In genomic region chr7:16525448-16525847, GRCm38 (mm10) we compare ENCODE assay signal across 25 mouse cellular contexts. TPM values are rescaled to one million over a fixed set of nuclear protein-coding genes. Genes with fewer than 3 reads are reported as not detected.
DNase-seq lines count a peak whose midpoint lies in the region; ATAC-seq and TF ChIP-seq lines count a peak whose summit lies in the region.
"Had no signal": no experiment of that assay in that cellular context is flagged by ENCODE, and none has a peak within 500 bp of the region (broad histone marks: within the 10 kb centered on the region; RNA-seq: fewer than 3 reads in every experiment).

No protein-coding gene starts in this region.

- H3K4me2 ChIP-seq in neural tube, embryonic 13.5 days = no peak overlapping the region
- no peak overlapping the region for H3K4me2 ChIP-seq in neural tube, embryonic 15.5 days
- H3K4me2 ChIP-seq in heart, embryonic 13.5 days = no peak overlapping the region
- H3K4me2 ChIP-seq: midbrain, embryonic 12.5 days had no signal

- no peak for DNase-seq in layer of hippocampus, adult 2 months (ENCODE audit: low spot score in 2 of 2)
- no peak for DNase-seq in layer of hippocampus, postnatal 36 days
- peak; percentile 31 for DNase-seq in heart, postnatal 4 days
- no peak for DNase-seq in right cerebral cortex, postnatal 36 days (ENCODE audit: low spot score in 2 of 2)
- DNase-seq: B cell, adult 2 months; forebrain, postnatal 0 days; kidney, adult 9 months; kidney, postnatal 14 days; right cerebral cortex, postnatal 14 days; spleen, adult 18-20 months; thymus, postnatal 14 days had no signal

- H3K9me3 ChIP-seq in neural tube, embryonic 13.5 days = no peaks in the 10 kb centered on the region
- H3K9me3 ChIP-seq in neural tube, embryonic 15.5 days (replicated peaks) = no peaks in the 10 kb centered on the region
- H3K9me3 ChIP-seq in heart, embryonic 13.5 days = no peaks in the 10 kb centered on the region
- H3K9me3 ChIP-seq: midbrain, embryonic 12.5 days had no signal

- H3K4me1 ChIP-seq in neural tube, embryonic 13.5 days (replicated peaks) = no peaks in the 10 kb centered on the region; the same call in 1 of the 2 replicates
- no peaks in the 10 kb centered on the region for H3K4me1 ChIP-seq in neural tube, embryonic 15.5 days
- peaks cover 39% of the 10 kb centered on the region for H3K4me1 ChIP-seq in heart, embryonic 13.5 days
- H3K4me1 ChIP-seq: midbrain, embryonic 12.5 days had no signal

- H3K4me3 ChIP-seq in layer of hippocampus, adult 2 months = no peak overlapping the region
- H3K4me3 ChIP-seq in neural tube, embryonic 13.5 days = no peak overlapping the region
- no peak overlapping the region for H3K4me3 ChIP-seq in neural tube, embryonic 15.5 days (replicated peaks)
- H3K4me3 ChIP-seq in heart, embryonic 13.5 days = no peak overlapping the region
- H3K4me3 ChIP-seq: midbrain, embryonic 12.5 days had no signal

- ATAC-seq in neural tube, embryonic 13.5 days (ENCODE audit: low read depth) = no peak
- no peak for ATAC-seq in neural tube, embryonic 15.5 days (ENCODE audit: low FRiP score)
- no peak for ATAC-seq in heart, embryonic 13.5 days (ENCODE audit: extremely low read depth, insufficient number of reproducible peaks, low FRiP score, low TSS enrichment)
- no peak for ATAC-seq in CD4-positive, CD25-positive, alpha-beta regulatory T cell, adult 4 months
- ATAC-seq: forebrain, postnatal 0 days; intestine, embryonic 16.5 days had no signal

- 0 out of 2 replicates have a peak overlapping the region, but pooled peaks have one; percentile 46 for H3K27ac ChIP-seq in layer of hippocampus, adult 2 months
- no peak overlapping the region for H3K27ac ChIP-seq in neural tube, embryonic 13.5 days (replicated peaks)
- no peak overlapping the region for H3K27ac ChIP-seq in neural tube, embryonic 15.5 days (replicated peaks)
- peak overlapping the region; percentile 48 for H3K27ac ChIP-seq in heart, embryonic 13.5 days (replicated peaks)
- H3K27ac ChIP-seq: hindbrain, postnatal 0 days; liver, embryonic 14.5 days; midbrain, embryonic 12.5 days had no signal

- 0 out of 2 replicates have a peak overlapping the region, but pooled peaks have one; percentile 22 for H3K9ac ChIP-seq in neural tube, embryonic 13.5 days
- H3K9ac ChIP-seq in neural tube, embryonic 15.5 days (replicated peaks) = no peak overlapping the region
- H3K9ac ChIP-seq in heart, embryonic 13.5 days = no peak overlapping the region; the same call in 1 of the 2 replicates
- H3K9ac ChIP-seq: forebrain, postnatal 0 days; liver, embryonic 14.5 days; midbrain, embryonic 12.5 days had no signal

- no peak for TF ChIP-seq CTCF in layer of hippocampus, adult 2 months (conservative IDR thresholded peaks at IDR 0.05)

- peaks cover 18% of the 10 kb centered on the region for H3K36me3 ChIP-seq in neural tube, embryonic 13.5 days
- no peaks in the 10 kb centered on the region for H3K36me3 ChIP-seq in neural tube, embryonic 15.5 days
- H3K36me3 ChIP-seq in heart, embryonic 13.5 days = peaks cover 22% of the 10 kb centered on the region

- 83% methylated on average over 3 of the region's 3 CpGs for WGBS in neural tube, embryonic 13.5 days
- 86% methylated on average over 3 of the region's 3 CpGs for whole genome bisulfite sequencing in neural tube, embryonic 15.5 days
- 19% methylated on average over 3 of the region's 3 CpGs for WGBS in heart, embryonic 13.5 days

- H3K27me3 ChIP-seq in neural tube, embryonic 13.5 days = no peaks in the 10 kb centered on the region
- H3K27me3 ChIP-seq in neural tube, embryonic 15.5 days (replicated peaks) = no peaks in the 10 kb centered on the region
- no peaks in the 10 kb centered on the region for H3K27me3 ChIP-seq in heart, embryonic 13.5 days (replicated peaks)
- H3K27me3 ChIP-seq: midbrain, embryonic 12.5 days had no signal

RNA-seq across cellular contexts. Expression of gene Npas1, which starts 47.9 kb away (rescaled TPM):
- 10 to 100 TPM; 16.1 to 18.4 TPM for total RNA-seq in layer of hippocampus, adult 2 months (2021)
- 10 to 100 TPM; 17.9 to 20.2 TPM for total RNA-seq in layer of hippocampus, postnatal 36 days (2021)
- polyA plus RNA-seq in neural tube, embryonic 13.5 days (2015; fragmentation: Nextera tagmentation; extraction: Ambion mirVana) = 1.6 and 1.7 TPM in 2 replicates
- polyA plus RNA-seq in neural tube, embryonic 15.5 days (2015; fragmentation: Nextera tagmentation; extraction: Ambion mirVana) = 3.6 and 3.8 TPM in 2 replicates
- 0.36 and 0.37 TPM in 2 replicates for polyA plus RNA-seq in heart, embryonic 13.5 days (2015; fragmentation: Nextera tagmentation; extraction: Ambion mirVana)
- not detected for total RNA-seq in heart, postnatal 4 days (2021)
- polyA plus RNA-seq in CD4-positive, CD25-positive, alpha-beta regulatory T cell, adult 4 months (2017; shearing (Covaris generic)) = not detected
- total RNA-seq: adrenal gland, adult 2 months; common myeloid progenitor, adult 5-6 weeks; gastrocnemius, postnatal 36 days; hematopoietic stem cell, adult 5-6 weeks; megakaryocyte, adult 5-6 weeks had no signal
- polyA plus RNA-seq: adrenal gland, adult 2 months; limb, embryonic 11.5 days; liver, embryonic 14.5 days had no signal

Comparison
In these comparisons a context has a peak if more than half of its experiments do, and no peak if none do; other contexts are left out.
1. H3K27ac ChIP-seq: peak in layer of hippocampus, adult 2 months (single experiment) and heart, embryonic 13.5 days (single experiment); none in neural tube, embryonic 13.5 days (single experiment) and neural tube, embryonic 15.5 days (single experiment).